Comparison of ENCODE assay signal across 9 mouse cellular contexts in genomic region chr4:134954461-134954860, GRCm38 (mm10). TPM values are rescaled to one million over a fixed set of nuclear protein-coding genes. Genes with fewer than 3 reads are reported as not detected.
A peak's percentile ranks its signal among the peaks of the same experiment; 100 is the strongest.
DNase-seq lines count a peak whose midpoint lies in the region; ATAC-seq and TF ChIP-seq lines count a peak whose summit lies in the region.
"Had no signal": no experiment of that assay in that cellular context is flagged by ENCODE, and none has a peak within 500 bp of the region (broad histone marks: within the 10 kb centered on the region; RNA-seq: fewer than 3 reads in every experiment).

No protein-coding gene starts in this region.

- H3K4me3 ChIP-seq in ES-Bruce4 (ENCODE audit: low read depth, low read length) = peak overlapping the region; percentile 31
- H3K4me3 ChIP-seq in kidney, embryonic 15.5 days (replicated peaks) = no peak overlapping the region
- H3K4me3 ChIP-seq: erythroblast, embryonic 14.5 days had no signal

- H3K4me1 ChIP-seq in ES-Bruce4 (ENCODE audit: control insufficient read depth, insufficient read depth, low read length) = peaks cover 3% of the 10 kb centered on the region
- peaks cover 16% of the 10 kb centered on the region for H3K4me1 ChIP-seq in kidney, embryonic 15.5 days

- no peak for TF ChIP-seq CTCF in ES-Bruce4 (IDR thresholded peaks at IDR 0.05; ENCODE audit: low read depth, low read length)

- TF ChIP-seq POLR2A in ES-Bruce4 (IDR thresholded peaks at IDR 0.05; ENCODE audit: insufficient read depth, low read length) = no peak

- H3K36me3 ChIP-seq in ES-Bruce4 (ENCODE audit: control insufficient read depth, insufficient read depth, low read length, poor library complexity, severe bottlenecking) = no peaks in the 10 kb centered on the region
- no peaks in the 10 kb centered on the region for H3K36me3 ChIP-seq in kidney, embryonic 15.5 days

- TF ChIP-seq EP300 in ES-Bruce4 (IDR thresholded peaks at IDR 0.05; ENCODE audit: insufficient read depth, low read depth, low read length) = no peak

- H3K4me2 ChIP-seq in kidney, embryonic 15.5 days = peak overlapping the region; percentile 42

- WGBS in kidney, embryonic 15.5 days = 4% methylated on average over 15 of the region's 15 CpGs

- intact Hi-C loops in heart, postnatal 10 days (cut with DNase I) = no loop called here
- intact Hi-C loops in heart, postnatal 25 days (cut with DNase I) = no loop called here

- H3K9ac ChIP-seq in ES-Bruce4 (ENCODE audit: low read depth, poor library complexity, severe bottlenecking) = peak overlapping the region; percentile 23; the same call in 1 of the 2 replicates
- no peak overlapping the region for H3K9ac ChIP-seq in kidney, embryonic 15.5 days

- peak; percentile 19 to 30 for DNase-seq in heart, postnatal 10 days
- DNase-seq in heart, postnatal 25 days (ENCODE audit: low spot score) = no peak
- peak; percentile 65 to 67 for DNase-seq in cerebellum, adult 18-20 months
- no peak for DNase-seq in yolk sac, embryonic 10.5 days (ENCODE audit: low spot score)

- H3K27me3 ChIP-seq in ES-Bruce4 (ENCODE audit: control insufficient read depth, insufficient read depth, low read length, poor library complexity, severe bottlenecking) = no peaks in the 10 kb centered on the region
- peaks cover 21% of the 10 kb centered on the region for H3K27me3 ChIP-seq in kidney, embryonic 15.5 days

- H3K9me3 ChIP-seq in ES-Bruce4 (replicated peaks; ENCODE audit: control insufficient read depth, insufficient read depth, low read length, poor library complexity, severe bottlenecking) = no peaks in the 10 kb centered on the region
- no peaks in the 10 kb centered on the region for H3K9me3 ChIP-seq in kidney, embryonic 15.5 days (replicated peaks)

- H3K27ac ChIP-seq in ES-Bruce4 (ENCODE audit: insufficient read depth, low read length) = no peak overlapping the region
- no peak overlapping the region for H3K27ac ChIP-seq in kidney, embryonic 15.5 days

- 0 out of 2 replicates have a peak, but pooled peaks have one; percentile 22 for ATAC-seq in kidney, embryonic 15.5 days (replicated peaks; ENCODE audit: low FRiP score)
- ATAC-seq in granulocyte monocyte progenitor cell, adult 5-6 weeks (replicated peaks; ENCODE audit: poor library complexity, severe bottlenecking) = no peak
- no peak for ATAC-seq in megakaryocyte-erythroid progenitor cell, adult 5-6 weeks (replicated peaks; ENCODE audit: low FRiP score, low TSS enrichment, poor library complexity, severe bottlenecking)

RNA-seq across cellular contexts. Expression of gene Syf2, which starts 23.8 kb away (rescaled TPM):
- 10 to 100 TPM; 48.7 TPM for total RNA-seq in heart, postnatal 10 days (2021)
- total RNA-seq in heart, postnatal 25 days (2021) = 10 to 100 TPM; 48.6 to 52.4 TPM
- 52.6 and 53.3 TPM in 2 replicates for polyA plus RNA-seq in ES-Bruce4 (2011; ENCODE audit: insufficient read depth, insufficient read length, low read depth, missing spikeins)
- polyA plus RNA-seq in kidney, embryonic 15.5 days (2015; fragmentation: Nextera tagmentation; extraction: Ambion mirVana) = 82.7 and 83.9 TPM in 2 replicates
- 43.5 and 50.5 TPM in 2 replicates for total RNA-seq in granulocyte monocyte progenitor cell, adult 5-6 weeks (2014; fragmentation: Nextera tagmentation)
- 180 and 201 TPM in 2 replicates for total RNA-seq in granulocyte monocyte progenitor cell, adult 5-6 weeks (2017)
- 64.4 and 88.9 TPM in 2 replicates for total RNA-seq in megakaryocyte-erythroid progenitor cell, adult 5-6 weeks (2014; fragmentation: Nextera tagmentation)
- 208 and 338 TPM in 2 replicates for total RNA-seq in megakaryocyte-erythroid progenitor cell, adult 5-6 weeks (2017)

RNA-seq across cellular contexts. Expression of gene Rsrp1, which starts 31.1 kb away (rescaled TPM):
- 100 to 1,000 TPM; 146 to 154 TPM for total RNA-seq in heart, postnatal 10 days (2021)
- total RNA-seq in heart, postnatal 25 days (2021) = 100 to 1,000 TPM; 153 to 208 TPM
- 209 and 226 TPM in 2 replicates for polyA plus RNA-seq in ES-Bruce4 (2011; ENCODE audit: insufficient read depth, insufficient read length, low read depth, missing spikeins)
- polyA plus RNA-seq in kidney, embryonic 15.5 days (2015; fragmentation: Nextera tagmentation; extraction: Ambion mirVana) = 404 and 429 TPM in 2 replicates
- total RNA-seq in granulocyte monocyte progenitor cell, adult 5-6 weeks (2014; fragmentation: Nextera tagmentation) = 476 and 614 TPM in 2 replicates
- 134 and 184 TPM in 2 replicates for total RNA-seq in granulocyte monocyte progenitor cell, adult 5-6 weeks (2017)
- 371 and 563 TPM in 2 replicates for total RNA-seq in megakaryocyte-erythroid progenitor cell, adult 5-6 weeks (2014; fragmentation: Nextera tagmentation)
- total RNA-seq in megakaryocyte-erythroid progenitor cell, adult 5-6 weeks (2017) = 122 and 226 TPM in 2 replicates

RNA-seq across cellular contexts. Expression of gene Tmem50a, which starts 39.6 kb away (rescaled TPM):
- 10 to 100 TPM; 80.8 to 85.0 TPM for total RNA-seq in heart, postnatal 10 days (2021)
- 10 to 100 TPM; 57.7 to 67.6 TPM for total RNA-seq in heart, postnatal 25 days (2021)
- polyA plus RNA-seq in ES-Bruce4 (2011; ENCODE audit: insufficient read depth, insufficient read length, low read depth, missing spikeins) = 84.6 and 87.1 TPM in 2 replicates
- polyA plus RNA-seq in kidney, embryonic 15.5 days (2015; fragmentation: Nextera tagmentation; extraction: Ambion mirVana) = 173 and 174 TPM in 2 replicates
- total RNA-seq in granulocyte monocyte progenitor cell, adult 5-6 weeks (2014; fragmentation: Nextera tagmentation) = 136 and 149 TPM in 2 replicates
- 263 and 287 TPM in 2 replicates for total RNA-seq in granulocyte monocyte progenitor cell, adult 5-6 weeks (2017)
- total RNA-seq in megakaryocyte-erythroid progenitor cell, adult 5-6 weeks (2014; fragmentation: Nextera tagmentation) = 82.2 and 101 TPM in 2 replicates
- total RNA-seq in megakaryocyte-erythroid progenitor cell, adult 5-6 weeks (2017) = 163 and 179 TPM in 2 replicates

Comparison
In these comparisons a context has a peak if more than half of its experiments do, and no peak if none do; other contexts are left out.
1. DNase-seq: peak in heart, postnatal 10 days (2 of 2) and cerebellum, adult 18-20 months (2 of 2); none in heart, postnatal 25 days (single experiment) and yolk sac, embryonic 10.5 days (single experiment).